Mouse (Mus musculus) spleen, adult 12 weeks (tissue): ENCODE measurements around the gene Pkd1.

ENCODE experiments used
- DNase-seq: peaks from one replicate; pipeline ENCODE4 v3.0.0; 2022; ENCODE audit warnings: low spot score

Gene Pkd1

DNA sequence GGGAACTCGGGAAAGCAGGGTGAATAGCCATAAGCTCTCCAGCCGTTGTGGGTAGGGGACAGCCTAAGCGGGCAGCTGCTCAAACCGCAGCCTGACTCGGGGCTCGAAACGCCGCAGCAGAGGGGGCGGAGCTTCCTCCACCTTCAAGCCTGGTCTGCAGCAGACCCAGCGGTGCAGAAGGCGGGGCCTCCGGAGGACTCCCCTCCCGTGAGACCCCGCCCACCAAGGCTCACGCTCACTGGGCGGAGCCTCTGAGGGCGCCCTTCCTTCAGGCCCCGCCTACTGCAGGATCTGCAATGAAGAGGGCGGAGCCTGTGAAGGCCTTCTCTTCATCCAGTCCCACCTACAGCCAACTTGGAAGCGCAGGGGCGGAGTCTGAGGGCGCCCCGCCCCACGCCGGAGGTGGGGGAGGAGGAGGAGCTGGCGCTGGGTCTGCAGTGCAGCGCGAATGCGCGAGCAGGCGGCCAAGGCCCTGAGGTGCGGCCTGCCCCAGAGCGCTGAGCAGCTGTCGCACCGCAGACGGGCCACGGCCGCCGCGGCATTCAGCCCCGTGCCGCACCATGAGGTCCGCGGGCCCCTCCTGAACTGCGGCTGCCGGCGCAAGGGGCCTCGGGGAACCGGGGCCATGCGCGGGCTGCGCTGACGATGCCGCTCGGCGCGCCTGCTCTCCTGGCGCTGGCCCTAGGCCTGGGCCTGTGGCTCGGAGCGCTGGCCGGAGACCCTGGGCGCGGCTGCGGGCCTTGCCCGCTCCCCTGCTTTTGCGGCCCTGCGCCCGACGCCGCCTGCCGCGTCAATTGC lies at the start of gene Pkd1:
Gene Pkd1 (plus strand): TSS at position 217 of the 798 bp plus-strand sequence.
- peak; percentile 99 for DNase-seq

DNA sequence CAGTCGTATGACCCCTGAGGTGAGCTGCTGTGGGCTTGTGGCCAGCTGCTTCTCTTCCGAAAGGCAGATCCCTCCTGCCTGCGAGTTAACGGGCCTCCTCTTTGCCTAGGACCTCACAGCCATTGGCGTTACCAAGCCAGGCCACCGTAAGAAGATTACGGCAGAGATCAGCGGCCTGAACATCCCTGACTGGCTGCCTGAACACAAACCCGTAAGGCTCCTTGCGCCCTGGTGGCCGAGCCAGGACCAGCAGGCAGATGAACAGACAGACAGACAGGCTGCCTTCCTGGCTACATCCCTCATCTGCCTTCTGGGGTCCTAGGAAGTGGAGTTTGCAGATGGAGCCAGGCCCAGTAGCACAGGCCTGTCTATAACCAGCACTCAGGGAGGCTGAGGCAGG lies 47.4 kb upstream of the Pkd1 start:
- DNase-seq: no peak

DNA sequence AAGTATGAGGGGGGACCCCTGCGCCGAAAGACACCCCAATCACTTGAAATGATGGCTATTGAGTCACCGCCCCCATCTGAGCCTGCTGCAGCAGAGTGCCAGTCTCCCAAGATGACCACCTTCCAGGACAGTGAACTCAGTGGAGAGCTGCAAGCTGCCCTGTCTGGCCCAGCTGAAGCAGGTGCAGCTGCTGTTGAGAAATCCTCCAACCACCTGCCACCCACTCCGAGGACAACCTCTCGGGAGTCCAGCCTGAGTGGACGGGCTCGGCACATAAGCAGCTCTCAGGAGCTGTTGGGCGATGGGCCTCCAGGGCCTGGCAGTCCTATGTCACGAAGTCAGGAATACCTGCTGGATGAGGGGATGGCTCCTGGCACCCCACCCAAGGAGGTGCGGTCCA lies 45.5 kb upstream of the Pkd1 start:
- no peak for DNase-seq

DNA sequence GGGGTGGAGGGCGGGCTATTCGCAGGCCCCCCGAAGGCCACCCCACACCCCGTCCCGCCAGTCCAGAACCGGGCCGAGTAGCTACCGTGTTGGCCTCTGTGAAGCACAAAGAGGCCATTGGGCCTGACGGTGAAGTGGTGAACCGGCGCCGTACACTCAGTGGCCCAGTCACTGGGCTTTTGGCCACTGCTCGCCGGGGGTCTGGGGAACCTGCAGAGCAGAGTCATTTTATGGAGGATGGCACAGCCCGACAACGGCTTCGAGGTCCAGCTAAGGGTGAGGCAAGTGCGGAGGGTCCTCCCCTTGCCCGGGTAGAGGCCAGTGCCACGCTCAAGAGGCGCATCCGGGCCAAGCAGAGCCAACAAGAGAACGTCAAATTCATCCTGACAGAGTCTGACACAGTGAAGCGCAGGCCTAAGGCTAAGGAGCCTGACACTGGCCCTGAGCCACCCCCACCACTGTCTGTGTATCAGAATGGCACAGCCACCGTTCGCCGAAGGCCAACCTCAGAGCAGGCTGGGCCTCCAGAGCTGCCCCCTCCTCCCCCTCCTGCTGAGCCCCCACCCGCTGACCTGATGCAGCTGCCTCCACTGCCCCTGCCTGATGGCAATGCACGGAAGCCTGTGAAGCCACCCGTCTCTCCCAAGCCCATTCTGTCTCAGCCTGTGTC lies 44.2 kb upstream of the Pkd1 start:
- DNase-seq: no peak

DNA sequence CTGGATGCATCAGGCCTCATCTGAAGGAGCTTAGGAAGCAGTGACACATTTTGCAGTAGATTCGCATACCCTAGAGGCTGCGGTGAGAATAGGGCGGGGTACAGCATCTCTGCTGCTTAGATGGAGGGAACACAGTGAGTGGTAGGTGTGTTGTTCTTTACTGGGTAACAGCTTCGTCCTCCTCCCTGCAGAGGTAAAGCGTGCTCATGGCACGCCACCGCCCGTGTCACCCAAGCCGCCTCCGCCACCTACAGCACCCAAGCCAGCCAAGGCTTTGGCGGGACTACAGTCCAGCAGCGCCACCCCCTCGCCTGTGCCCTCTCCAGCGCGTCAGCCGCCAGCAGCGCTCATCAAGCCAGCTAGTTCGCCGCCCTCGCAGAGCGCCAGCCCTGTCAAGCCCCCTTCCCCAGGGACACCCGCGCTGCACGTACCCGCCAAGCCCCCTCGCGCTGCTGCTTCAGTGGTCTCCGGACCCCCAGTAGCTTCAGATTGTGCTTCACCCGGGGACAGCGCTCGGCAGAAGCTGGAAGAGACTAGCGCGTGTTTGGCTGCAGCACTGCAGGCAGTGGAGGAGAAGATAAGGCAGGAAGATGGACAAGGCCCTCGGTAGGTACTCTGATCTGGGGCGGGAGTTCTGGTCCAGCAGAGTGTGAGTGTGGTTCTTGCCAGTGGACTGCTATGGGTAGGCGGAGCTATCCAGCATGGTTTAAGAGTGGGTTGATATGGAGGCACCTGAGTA lies 43.1 kb upstream of the Pkd1 start:
- no peak for DNase-seq

DNA sequence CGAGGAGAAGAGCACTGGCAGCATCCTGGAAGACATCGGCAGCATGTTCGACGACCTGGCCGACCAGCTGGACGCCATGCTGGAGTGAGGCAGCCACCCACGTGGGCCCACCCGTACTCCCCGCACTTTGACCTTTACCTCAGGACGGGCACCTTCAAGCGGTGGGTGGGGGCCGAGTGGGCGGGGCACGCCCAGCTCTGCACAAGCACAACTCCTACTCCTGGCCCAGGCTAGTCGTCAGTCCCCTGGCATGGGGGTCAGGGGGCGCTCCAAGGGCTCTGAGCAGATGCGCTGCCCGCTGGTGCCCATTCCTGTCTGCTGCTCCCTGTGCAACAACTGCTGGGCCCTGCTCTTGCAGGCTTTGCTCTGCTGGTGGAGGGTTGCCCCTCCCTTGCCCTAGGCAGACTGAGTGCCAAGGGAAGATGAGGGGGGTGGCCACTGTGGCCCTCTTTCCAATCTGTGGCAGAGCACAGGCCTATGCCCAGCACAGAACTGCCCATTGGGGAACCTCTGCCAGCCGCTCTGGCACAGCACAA lies 42.4 kb upstream of the Pkd1 start:
- no peak for DNase-seq

DNA sequence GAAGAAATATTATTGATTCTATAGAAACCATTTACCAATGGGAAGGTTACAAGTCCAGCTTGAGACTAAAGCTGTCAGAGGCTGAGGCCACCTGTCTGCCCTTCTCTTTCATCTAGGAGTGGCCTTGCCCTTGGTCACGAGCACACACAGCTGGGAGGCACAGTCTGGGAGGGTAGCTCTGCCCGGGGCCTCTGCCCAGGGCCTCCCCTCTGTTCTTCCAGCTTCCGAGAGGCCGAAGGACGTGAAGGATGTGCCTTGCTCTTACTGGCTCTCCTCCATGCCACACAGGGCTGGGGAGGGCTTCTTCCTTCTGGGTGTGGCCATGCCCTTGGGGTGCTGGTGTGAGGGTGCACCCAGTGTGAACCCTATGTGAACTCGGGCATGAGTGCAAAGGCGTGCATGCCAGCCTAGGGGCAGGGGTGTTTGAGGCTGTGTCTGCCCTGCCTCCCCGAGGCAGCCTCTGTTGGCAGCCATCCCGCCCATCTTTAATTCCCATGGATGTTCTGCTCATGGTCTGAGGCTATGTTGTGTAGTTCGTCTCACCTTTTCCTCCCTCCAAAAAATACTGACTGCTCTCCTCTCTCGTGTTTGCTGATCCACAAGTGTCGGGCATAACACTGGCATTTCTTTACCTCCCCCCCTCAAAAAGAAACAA lies 41.7 kb upstream of the Pkd1 start:
- no peak for DNase-seq

DNA sequence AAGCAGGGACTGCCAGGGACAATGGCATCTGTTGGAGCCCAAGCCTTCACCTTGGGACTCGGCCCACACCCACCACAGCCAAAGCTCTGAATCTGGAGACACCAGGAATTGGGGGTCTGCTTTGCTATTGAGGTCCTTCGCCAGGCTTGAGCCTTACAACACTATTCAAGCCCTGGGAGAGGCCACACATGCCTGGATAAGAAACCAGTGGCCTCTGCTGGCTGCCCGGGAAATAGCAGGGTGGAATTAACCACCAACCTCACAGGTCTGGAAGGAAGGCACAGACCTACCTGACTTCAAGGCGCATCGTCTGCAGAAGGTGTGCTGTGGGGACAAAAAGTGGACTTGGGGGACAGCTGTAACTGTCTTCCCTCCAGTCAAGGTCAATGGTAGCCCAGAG lies 36.0 kb upstream of the Pkd1 start:
- DNase-seq: no peak

DNA sequence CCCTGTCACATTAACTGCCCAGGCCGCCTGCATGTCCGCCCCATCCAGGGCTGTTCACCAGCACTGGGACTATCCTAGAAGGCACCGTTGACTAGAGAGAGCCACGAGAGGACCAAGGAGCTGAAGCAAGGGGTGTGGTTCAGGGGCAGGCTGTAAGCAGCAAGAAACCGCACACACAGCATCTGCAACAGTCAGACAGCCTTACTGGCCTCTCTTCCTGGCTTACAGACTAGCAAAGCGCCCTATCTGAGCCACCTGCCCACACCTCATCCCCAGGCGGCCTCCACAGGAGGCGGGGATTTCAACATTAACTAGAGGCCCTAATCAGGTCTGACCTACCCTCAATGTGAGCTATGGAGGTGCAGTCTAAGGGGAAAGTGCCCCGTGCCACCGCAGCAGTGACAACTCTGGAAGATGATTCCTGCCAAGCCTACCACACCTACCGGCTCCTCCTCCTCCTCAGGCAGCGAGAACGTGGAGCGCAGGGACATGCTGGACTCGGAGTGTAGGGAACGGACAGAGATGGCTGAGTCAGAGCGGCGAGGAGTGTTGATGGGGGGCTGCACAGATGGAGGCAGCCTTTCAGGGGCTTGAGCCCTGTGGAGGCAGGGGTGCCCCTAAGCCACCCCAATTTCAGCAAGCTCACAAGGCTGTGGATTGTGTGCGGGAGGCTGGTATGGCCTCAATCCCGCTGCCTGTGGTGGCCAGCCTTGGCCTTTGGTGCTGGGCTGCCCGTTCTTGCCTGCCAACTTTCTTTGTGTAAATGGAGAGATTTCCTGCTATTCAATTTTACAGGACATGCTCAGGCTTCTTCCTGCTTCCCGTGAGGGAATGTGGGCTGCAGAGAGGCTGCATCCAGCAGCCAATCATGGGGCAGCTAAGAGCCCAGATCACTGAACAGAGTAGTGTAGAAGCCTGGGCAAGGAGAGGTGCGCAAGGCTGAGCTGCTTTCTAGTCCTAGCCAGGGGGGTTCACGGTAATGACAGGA lies 35.1 kb upstream of the Pkd1 start:
- DNase-seq: no peak

DNA sequence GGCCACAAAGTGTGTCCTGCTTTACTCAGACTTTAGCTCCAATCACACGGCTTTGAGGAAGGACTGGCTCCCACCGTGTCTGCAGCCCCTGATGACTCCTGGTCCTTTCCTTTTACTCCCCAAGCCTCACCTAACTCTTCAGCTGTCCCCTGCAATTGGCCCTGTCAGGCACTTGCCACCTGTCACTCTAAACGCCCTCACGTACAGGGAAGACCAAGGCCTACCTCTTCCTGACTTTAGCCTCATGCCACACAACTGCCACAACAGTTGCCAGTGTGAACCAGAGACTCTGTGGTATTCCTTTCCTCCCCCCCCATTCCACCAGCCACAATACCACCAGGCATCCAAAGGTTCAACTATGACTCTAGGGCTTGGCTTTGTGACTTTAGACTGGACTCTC lies 29.2 kb upstream of the Pkd1 start:
- DNase-seq: no peak

DNA sequence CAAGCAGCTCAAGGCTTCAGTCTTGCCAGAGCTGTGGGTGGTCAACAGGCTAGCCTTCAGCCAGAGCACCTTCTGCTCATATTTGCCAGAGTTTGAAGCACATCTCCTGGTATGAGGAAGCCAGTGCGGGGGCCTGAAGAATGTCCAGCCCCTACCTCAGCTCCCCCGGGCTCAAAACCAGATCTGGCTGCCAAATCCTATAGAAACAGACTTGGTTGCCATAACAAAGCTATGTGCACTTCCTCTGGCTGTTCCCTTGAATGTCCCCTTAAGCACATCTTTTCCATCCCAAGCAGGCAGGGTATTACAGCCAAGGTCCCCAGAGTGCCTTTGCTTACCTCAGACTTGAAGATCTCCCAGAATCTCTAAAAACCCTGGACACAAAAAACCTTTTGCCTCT lies 24.9 kb upstream of the Pkd1 start:
- no peak for DNase-seq

DNA sequence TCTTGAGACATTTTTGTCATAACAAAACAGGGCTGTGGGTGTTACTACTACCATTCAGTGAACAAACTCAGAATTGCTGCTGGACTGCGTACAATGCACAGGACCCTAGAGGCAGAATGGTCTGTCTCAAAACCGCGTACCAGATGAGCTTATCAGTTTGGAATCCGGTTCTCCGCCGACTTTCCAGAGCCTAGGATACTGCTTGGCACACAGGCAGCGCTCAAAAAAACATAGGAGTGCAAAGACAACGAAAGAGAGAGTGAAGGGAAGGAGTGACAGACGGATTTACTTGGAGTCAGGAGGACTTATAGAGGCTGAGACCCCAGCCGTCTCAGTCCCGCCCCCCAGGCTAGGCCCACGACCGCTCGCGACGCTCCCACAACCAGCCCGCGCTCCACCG lies 22.3 kb upstream of the Pkd1 start:
- no peak for DNase-seq

DNA sequence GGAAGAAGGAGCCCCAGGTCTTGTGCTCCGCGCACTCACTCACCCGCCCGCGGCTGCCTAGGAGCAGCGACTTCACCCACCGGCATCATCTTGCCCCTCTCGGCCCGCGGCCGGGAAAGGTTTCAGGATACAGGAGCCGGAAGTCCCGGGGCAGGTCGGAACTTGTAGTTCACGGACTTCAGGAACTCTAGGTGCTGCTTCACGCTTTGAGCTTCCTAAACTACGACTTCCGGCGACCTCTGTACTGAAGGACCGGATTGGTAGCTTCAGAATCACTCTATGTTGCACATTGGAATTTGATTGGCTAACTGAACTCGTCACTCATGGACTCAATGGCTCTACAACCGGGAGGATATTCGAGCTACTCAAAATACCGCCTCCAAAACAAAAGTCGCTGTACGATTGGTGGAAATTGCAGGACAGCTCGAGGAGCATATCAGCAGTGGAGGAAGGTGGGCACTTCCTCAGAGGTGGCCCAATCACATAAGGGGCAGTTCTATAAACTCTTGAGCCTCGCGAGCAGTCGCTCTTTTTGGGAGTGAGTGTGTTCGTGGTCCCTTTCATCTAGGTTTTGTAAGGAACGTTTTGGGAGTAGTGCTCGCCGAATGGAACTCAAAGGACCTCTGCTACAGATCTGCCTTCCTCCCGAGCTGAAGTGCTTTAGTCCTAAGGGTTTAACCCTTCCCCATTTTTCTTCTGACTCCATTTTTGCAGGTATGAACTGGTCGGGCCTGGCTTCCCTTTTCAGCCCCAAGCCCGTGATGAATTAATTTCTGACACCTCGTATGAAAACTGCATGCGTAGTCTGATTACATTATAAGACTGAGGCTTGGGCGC lies 21.7 kb upstream of the Pkd1 start, which contains the start of gene Traf7:
Gene Traf7 (minus strand): TSS at position 216 of the 837 bp plus-strand sequence.
- DNase-seq: peak; percentile 80

DNA sequence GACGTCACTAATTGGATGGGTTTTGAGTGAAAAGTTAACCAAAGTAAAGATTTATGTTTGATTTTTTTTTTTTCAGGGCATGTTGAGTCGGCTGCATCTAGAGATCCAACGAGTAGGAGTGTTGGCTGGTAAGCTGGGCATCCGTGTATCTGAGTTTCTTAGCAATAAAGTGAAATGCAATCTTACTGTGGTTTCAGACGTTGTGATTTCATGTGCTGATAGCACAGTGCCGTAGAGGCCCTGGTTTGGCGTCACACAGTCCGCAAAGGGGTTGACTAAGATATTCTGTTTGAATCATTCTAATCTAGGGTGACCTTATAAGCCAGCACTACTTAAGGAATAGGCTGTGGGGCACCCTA lies 21.1 kb upstream of the Pkd1 start:
- DNase-seq: no peak

DNA sequence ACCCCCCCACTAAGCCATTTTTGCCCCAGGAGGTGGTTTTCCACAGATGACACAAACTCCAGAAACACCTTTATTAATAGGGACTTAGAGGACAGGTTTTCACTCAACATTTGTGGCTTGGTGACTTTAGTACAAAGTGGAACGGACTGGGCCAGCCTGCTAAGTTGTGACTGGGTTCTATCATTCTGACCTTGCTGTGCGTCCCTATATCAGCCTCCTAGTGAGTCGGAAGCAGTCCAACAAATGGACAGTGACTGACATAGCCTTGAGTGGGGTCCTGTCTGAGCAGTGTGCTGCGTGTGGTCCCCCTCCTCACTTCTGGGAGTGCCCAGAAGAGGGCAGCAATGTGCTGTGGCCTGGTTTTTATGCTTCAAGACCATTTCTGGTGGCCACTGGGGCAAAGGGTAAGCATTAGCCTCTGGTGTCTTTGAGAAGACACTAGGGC lies 20.6 kb upstream of the Pkd1 start:
- DNase-seq: no peak

DNA sequence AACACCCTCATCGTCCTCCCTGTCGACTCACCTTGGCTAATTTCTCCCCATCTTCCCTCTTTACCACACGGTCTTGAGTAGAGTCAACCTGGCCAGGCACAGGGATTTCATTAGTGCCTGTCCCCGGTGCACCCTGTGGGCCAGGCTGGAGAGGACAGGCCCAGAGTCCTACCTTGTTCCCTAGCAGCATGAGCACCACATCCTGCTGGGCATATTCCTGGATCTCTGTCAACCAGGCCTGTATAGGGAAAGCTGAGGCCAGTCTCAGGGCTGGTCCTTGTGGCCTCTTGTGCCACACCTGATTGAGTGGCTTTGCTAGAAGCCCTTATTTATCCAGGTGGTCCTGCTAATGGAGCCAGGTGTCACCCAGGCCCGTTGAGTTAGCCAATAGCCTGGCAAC lies 19.8 kb upstream of the Pkd1 start:
- no peak for DNase-seq

DNA sequence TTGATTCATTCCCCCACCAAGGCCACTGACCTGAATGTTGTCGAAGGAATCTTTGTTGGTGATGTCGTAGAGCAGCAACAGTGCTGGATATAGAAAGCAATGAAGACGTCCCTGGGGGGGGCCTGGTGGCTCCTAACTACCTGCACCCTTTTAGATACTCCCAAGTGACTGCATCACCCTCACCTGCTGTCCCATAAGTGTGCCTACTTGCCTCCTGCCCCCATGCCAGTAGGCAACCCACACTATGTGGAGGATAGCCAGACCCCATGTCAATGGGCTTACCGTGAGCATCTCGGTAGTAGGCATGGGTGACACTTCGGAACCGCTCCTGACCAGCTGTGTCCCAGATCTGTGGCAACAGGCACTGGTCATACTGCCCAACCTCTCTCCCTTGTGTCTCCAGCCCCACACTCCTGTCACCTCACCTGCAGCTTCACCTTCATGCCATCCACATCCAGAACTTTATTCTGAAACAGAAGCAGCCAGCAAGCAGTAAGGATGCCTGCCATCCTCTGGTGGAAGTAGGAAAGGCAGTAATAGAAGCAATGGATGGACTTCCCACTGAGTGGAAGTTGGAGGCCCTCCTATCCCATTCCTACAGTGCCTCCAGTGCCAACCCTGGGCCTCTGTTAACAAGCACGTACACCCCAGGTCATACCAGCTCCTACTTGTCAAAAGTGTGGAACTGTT lies 19.1 kb upstream of the Pkd1 start:
- DNase-seq: no peak

DNA sequence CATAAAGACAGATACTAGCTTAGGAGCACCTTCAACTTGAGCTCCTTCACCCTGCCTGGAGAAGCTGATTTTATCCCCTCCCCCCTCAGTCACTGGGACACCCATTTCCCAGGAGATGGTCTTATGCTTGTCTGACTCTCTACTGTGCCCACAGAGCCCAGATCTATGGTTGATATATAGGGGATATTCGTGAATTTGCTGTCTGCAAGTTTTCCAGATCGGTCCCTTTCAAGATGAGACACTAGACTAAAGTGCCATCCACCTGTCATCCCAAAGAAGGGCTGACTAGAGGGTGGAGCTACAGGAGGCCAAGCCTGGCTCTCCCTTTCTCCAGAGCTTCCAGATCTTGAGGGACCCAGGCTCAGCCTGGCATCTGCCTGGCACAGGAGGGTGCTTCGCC lies 18.6 kb upstream of the Pkd1 start:
- DNase-seq: no peak

DNA sequence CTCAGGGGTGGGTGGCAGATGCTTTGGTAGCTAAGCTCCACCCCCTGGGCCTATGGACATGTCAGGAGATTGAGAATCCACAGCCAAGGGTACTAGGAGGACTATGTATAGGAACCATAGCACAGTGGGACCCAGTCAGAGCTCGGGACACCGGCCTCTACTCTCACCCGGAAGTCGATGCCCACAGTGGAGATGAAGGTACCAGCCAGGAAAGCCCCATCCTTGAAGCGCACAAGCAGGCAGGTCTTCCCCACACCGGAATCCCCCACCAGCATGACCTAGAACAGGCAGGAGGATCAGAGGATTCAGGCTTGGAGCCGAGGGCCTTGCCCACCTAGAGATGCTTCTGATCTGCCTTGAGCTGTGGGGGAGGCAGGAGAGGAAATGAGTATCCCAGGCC lies 17.6 kb upstream of the Pkd1 start:
- no peak for DNase-seq
